Mouse (Mus musculus): Measurements from ENCODE around the gene Golga7b. TPM values are rescaled to one million over a fixed set of nuclear protein-coding genes. Genes with fewer than 3 reads are reported as not detected.

Golga7b gene
- polyA plus RNA-seq, 1 experiment from 2014 or later, result 0.34 TPM

DNA sequence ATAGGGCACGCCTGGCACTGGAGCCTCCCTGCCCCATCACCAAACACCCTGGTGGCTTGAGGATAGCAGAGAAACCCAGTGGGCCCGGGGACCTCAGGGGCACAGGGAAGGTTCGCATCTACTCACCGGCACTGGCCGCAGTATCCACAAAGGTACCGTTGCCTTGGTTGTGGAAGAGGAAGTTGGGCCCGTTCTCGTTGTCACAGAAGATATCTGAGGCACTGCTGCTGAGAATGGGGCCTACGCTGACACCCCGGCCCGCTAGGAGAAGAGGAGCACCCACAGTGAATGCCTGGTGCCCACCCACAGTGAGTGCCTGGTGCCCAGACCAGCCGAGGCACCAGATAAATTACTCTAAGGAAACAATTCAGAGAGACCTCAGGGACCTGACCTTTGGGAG lies 61.6 kb downstream of the Golga7b start:
- peaks cover 18% of the 10 kb centered on the region for H3K4me1 ChIP-seq
- ATAC-seq (replicated peaks; ENCODE audit: low FRiP score), result no peak
- H3K27me3 ChIP-seq, result 0 out of 2 replicates have a peak, but pooled peaks cover 2% of the 10 kb centered on the region
- H3K9me3 ChIP-seq (replicated peaks), result no peaks in the 10 kb centered on the region
- H3K4me2 ChIP-seq, result no peak overlapping the region
- no peak overlapping the region for H3K4me3 ChIP-seq (replicated peaks)
- H3K36me3 ChIP-seq, result no peaks in the 10 kb centered on the region
- no peak overlapping the region for H3K27ac ChIP-seq
- WGBS, result 86% methylated on average over 12 of the region's 12 CpGs
- no peak overlapping the region for H3K9ac ChIP-seq

DNA sequence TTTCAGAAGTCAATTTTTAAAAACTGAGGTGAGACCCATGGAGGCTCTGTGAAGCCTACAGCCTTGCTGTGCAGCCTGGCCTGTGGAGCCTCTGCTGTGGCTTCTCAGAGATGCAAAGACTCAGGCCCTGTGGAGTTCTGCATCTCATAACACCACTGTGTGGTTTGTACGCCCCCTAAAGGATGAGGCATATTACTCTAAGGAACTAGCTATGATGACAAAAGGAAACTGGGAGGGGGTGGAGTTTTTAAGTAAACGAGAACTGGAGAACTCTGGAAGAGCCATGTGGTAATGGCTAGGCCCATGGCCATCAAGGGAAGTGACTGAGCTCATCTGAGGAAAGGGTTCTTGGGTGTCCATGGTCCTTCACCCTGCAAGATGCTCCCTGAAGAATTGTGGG lies 64.0 kb downstream of the Golga7b start:
- Histone ChIP-seq H3K36me3 (no peaks in the 10 kb centered on the region), H3K27ac (no peak overlapping the region), H3K9ac (no peak overlapping the region), H3K4me3 (replicated peaks) (no peak overlapping the region), H3K27me3 (0 out of 2 replicates have a peak, but pooled peaks cover 2% of the 10 kb centered on the region), H3K4me2 (no peak overlapping the region), H3K9me3 (replicated peaks) (no peaks in the 10 kb centered on the region), H3K4me1 (peaks cover 20% of the 10 kb centered on the region)
- WGBS, result 37% methylated on average over 2 of the region's 2 CpGs
- ATAC-seq (replicated peaks; ENCODE audit: low FRiP score), result no peak

DNA sequence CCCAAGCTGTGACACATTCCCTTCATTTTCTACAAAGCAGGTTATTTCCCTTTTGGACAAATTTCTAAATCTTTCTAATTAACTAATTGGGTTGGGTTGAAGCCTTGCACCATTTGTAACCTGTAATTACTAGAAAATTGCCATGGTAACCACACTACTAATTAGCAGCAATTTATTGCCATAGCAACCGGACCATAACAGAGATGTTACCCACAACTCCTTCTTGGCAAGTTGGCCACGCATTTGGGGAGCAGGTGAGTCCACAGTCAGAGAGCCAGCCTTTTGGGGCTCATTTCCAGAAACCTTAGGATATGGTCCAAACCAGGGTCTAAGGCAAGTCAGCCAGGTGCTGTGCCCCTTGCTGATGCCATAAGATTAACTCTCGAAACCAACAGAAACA lies 64.8 kb downstream of the Golga7b start:
- Histone ChIP-seq H3K4me1 (peaks cover 15% of the 10 kb centered on the region), H3K9ac (no peak overlapping the region), H3K36me3 (no peaks in the 10 kb centered on the region), H3K9me3 (replicated peaks) (no peaks in the 10 kb centered on the region), H3K4me3 (replicated peaks) (no peak overlapping the region), H3K4me2 (no peak overlapping the region), H3K27me3 (0 out of 2 replicates have a peak, but pooled peaks cover 2% of the 10 kb centered on the region), H3K27ac (no peak overlapping the region)
- ATAC-seq (replicated peaks; ENCODE audit: low FRiP score), result no peak
- WGBS, result 73% methylated on average over 3 of the region's 3 CpGs

DNA sequence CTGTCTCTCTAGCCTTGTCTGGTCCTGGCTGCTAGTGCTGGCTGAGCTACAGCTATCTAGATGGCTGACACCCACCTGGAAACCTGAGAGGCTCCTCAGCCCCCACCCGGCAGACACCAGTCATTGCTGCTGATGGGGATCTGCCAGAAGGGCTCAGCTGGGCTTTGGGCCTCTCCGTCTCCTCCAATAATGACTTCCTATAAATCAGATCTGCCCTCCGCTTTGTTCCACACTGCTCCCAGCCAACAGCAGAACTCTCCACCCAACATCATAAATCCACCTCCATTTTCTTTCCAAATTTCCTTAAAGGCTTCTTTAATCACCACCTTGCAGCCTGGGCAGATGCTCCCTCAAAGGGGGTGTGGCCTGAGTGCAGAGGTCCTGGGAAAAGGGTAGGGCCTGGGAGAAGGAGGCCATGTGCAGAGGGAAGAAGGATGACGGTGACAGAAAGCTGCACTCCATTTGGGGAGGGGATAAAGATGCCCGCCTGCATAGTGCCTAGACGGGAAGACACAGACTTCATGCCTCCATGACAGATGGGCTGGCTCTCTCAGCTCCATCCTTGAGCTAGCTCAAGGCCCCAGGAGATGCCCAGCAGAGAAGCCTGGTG lies 67.8 kb downstream of the Golga7b start:
- H3K4me2 ChIP-seq, result no peak overlapping the region
- 42% methylated on average over 6 of the region's 6 CpGs for WGBS
- no peak for ATAC-seq (replicated peaks; ENCODE audit: low FRiP score)

DNA sequence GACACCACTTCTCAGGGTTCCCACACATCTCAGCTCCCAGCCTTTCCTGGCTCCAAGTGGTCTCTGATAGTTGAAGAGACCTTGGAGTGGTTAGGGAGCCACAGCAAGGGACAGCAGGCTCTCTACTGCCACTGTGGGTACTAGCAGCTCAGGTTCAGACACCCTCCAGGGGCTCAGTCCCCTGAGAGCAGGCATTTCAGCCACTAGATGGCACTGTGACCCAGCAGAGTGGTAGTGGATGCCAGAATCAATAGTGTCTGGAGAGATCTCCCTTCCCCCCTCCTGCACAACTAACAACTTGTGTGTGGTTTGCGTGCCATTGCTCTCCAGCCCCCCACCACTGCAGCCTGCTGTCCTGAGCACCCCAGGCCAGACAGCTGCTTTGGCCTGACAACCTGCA lies 68.5 kb downstream of the Golga7b start:
- peak; percentile 75; the same call in 1 of the 2 replicates for ATAC-seq (replicated peaks; ENCODE audit: low FRiP score)

More for the DNA sequence above, 67.8 kb downstream of the Golga7b start:
- Histone ChIP-seq H3K27me3 (no peaks in the 10 kb centered on the region), H3K36me3 (no peaks in the 10 kb centered on the region), H3K27ac (no peak overlapping the region), H3K4me3 (replicated peaks) (no peak overlapping the region), H3K9me3 (replicated peaks) (no peaks in the 10 kb centered on the region), H3K4me1 (peaks cover 14% of the 10 kb centered on the region; the same call in 1 of the 2 replicates), H3K9ac (no peak overlapping the region)

DNA sequence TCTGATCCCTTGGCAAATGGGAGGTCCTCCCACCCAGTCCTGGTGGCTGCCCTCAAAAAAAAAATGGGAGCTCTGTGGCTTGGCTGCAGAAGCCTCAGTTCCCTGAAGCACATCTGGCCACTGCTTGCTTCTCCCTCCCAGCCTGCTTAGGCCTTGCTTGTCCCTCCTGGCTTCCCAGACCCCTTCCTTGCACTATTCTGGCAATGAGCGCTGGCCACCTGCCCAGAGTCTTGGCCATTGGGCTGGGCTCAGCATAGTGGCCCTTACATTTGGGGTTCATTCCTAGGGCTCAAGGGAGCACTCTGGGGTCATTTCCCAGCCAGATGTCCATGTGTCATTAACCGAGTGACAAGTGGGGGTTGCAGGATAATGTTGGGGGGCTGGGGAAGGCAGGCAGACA lies 69.2 kb downstream of the Golga7b start:
- Histone ChIP-seq H3K4me2 (no peak overlapping the region), H3K27ac (no peak overlapping the region), H3K27me3 (no peaks in the 10 kb centered on the region), H3K9me3 (replicated peaks) (no peaks in the 10 kb centered on the region), H3K4me1 (peaks cover 14% of the 10 kb centered on the region; the same call in 1 of the 2 replicates), H3K36me3 (no peaks in the 10 kb centered on the region), H3K4me3 (replicated peaks) (no peak overlapping the region), H3K9ac (no peak overlapping the region)
- WGBS, result 80% methylated on average over 2 of the region's 2 CpGs
- ATAC-seq (replicated peaks; ENCODE audit: low FRiP score), result no peak

More for the DNA sequence above, 68.5 kb downstream of the Golga7b start:
- WGBS, result 0% methylated on average over 1 of the region's 1 CpGs
- peaks cover 14% of the 10 kb centered on the region; the same call in 1 of the 2 replicates for H3K4me1 ChIP-seq
- H3K9ac ChIP-seq, result no peak overlapping the region
- H3K4me3 ChIP-seq (replicated peaks), result no peak overlapping the region
- H3K4me2 ChIP-seq, result no peak overlapping the region
- H3K27ac ChIP-seq, result no peak overlapping the region
- no peaks in the 10 kb centered on the region for H3K36me3 ChIP-seq
- no peaks in the 10 kb centered on the region for H3K27me3 ChIP-seq
- H3K9me3 ChIP-seq (replicated peaks), result no peaks in the 10 kb centered on the region

DNA sequence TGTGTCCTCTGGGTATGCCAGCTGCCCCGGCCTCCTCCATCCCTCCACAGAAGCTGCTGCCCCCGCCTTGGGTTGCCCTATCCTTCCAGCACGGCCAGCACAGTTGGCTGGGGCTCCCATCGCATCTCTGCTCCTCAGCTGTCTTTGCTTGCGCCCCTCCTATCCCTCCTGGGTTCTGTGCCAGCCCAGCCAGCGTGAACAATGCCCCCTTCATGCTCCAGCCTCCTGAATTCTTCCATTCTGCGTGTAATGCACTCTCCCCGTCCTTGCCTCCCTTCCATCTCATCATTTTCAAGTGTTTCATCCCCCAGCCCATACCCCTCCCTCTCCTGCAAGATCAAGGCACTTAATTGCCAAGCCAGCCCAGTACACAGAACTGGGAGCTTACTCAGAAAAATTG lies 69.6 kb downstream of the Golga7b start:
- H3K4me1 ChIP-seq, result peaks cover 14% of the 10 kb centered on the region; the same call in 1 of the 2 replicates
- no peak overlapping the region for H3K27ac ChIP-seq
- no peak overlapping the region for H3K9ac ChIP-seq
- no peaks in the 10 kb centered on the region for H3K36me3 ChIP-seq
- WGBS, result 67% methylated on average over 8 of the region's 8 CpGs
- no peak overlapping the region for H3K4me3 ChIP-seq (replicated peaks)
- H3K27me3 ChIP-seq, result no peaks in the 10 kb centered on the region
- no peak overlapping the region for H3K4me2 ChIP-seq
- no peak for ATAC-seq (replicated peaks; ENCODE audit: low FRiP score)
- H3K9me3 ChIP-seq (replicated peaks), result no peaks in the 10 kb centered on the region

DNA sequence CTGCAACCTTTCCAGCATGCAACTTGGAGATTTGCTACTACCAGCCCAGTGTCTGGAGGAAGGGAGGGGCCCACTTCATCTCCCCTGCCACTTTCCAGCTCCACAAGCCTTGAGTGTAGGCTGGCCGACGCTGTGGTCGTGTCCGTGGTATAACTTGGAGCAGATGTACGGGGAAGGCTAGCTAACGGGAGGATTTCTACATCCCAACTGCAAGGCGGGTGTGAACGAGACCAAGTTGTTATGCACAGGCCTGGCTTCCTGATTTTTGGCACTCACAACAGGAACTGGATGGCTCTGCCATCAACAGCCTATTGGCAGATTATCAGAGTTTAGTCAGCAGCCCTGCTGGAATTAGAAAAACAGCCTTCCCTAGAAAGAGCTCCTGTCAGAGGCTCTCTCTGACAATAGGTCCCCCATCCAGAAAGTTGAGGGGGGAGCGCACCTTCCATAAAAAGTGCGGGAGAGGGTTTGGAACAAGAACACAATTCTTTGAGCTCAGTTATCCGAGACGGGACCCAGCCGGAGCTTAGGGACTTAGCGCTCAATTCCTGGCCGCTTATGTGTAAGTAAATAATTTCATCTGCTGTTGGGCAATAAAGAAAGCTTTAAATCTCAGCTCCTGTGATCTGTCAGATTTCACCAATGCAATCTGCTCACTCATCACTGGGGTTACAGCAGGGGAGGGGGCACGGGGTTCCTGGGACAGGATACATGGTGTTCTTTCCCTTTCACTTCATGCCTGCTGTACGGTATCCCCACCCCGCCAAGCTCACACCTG lies 70.5 kb downstream of the Golga7b start:
- Histone ChIP-seq H3K4me1 (peaks cover 14% of the 10 kb centered on the region; the same call in 1 of the 2 replicates), H3K36me3 (no peaks in the 10 kb centered on the region), H3K9me3 (replicated peaks) (no peaks in the 10 kb centered on the region), H3K4me2 (no peak overlapping the region), H3K27me3 (no peaks in the 10 kb centered on the region), H3K27ac (no peak overlapping the region), H3K4me3 (replicated peaks) (no peak overlapping the region), H3K9ac (no peak overlapping the region)
- 61% methylated on average over 18 of the region's 18 CpGs for WGBS
- no peak for ATAC-seq (replicated peaks; ENCODE audit: low FRiP score)

Small RNA genes within 50 kb of the gene (microRNA-seq; reads per million reads assigned to microRNA genes)
- not detected for gene Gm26339
- 0.44 reads per million for gene Mir3085

Other genes starting within 250 kb of the Golga7b start
- 0.35 TPM in 1 of 2 replicates, not detected in the other for gene Ankrd2, start 211.6 kb upstream of the Golga7b start, polyA plus RNA-seq (2015; fragmentation: Nextera tagmentation; extraction: Ambion mirVana)
- 19.7 and 21.1 TPM in 2 replicates for gene Hoga1, start 202.0 kb upstream of the Golga7b start, polyA plus RNA-seq (2015; fragmentation: Nextera tagmentation; extraction: Ambion mirVana)
- 0.54 and 0.62 TPM in 2 replicates for gene 4933411K16Rik, start 195.3 kb upstream of the Golga7b start, polyA plus RNA-seq (2015; fragmentation: Nextera tagmentation; extraction: Ambion mirVana)
- 29.6 TPM in 2 replicates for gene Morn4, start 161.2 kb upstream of the Golga7b start, polyA plus RNA-seq (2015; fragmentation: Nextera tagmentation; extraction: Ambion mirVana)
- gene Pi4k2a, start 157.1 kb upstream of the Golga7b start, polyA plus RNA-seq (2015; fragmentation: Nextera tagmentation; extraction: Ambion mirVana), result 27.4 and 27.7 TPM in 2 replicates
- gene Avpi1, start 118.5 kb upstream of the Golga7b start, polyA plus RNA-seq (2015; fragmentation: Nextera tagmentation; extraction: Ambion mirVana), result 21.5 and 22.6 TPM in 2 replicates
- gene Marveld1, start 100.2 kb upstream of the Golga7b start, polyA plus RNA-seq (2015; fragmentation: Nextera tagmentation; extraction: Ambion mirVana), result 9.7 and 9.8 TPM in 2 replicates
- gene Zfyve27, start 83.6 kb upstream of the Golga7b start, polyA plus RNA-seq (2015; fragmentation: Nextera tagmentation; extraction: Ambion mirVana), result 26.5 and 29.4 TPM in 2 replicates
- gene Sfrp5, start 45.3 kb upstream of the Golga7b start, polyA plus RNA-seq (2015; fragmentation: Nextera tagmentation; extraction: Ambion mirVana), result 1.2 and 2.1 TPM in 2 replicates
- 5.8 and 7.0 TPM in 2 replicates for gene Crtac1, start 184.2 kb downstream of the Golga7b start, polyA plus RNA-seq (2015; fragmentation: Nextera tagmentation; extraction: Ambion mirVana)

Data from kidney, embryonic 15.5 days (tissue).